8 mouse cellular contexts compared by ENCODE assay signal in genomic region chr4:43443511-43443910, GRCm38 (mm10). TPM values are rescaled to one million over a fixed set of nuclear protein-coding genes. Genes with fewer than 3 reads are reported as not detected.
DNase-seq lines count a peak whose midpoint lies in the region; ATAC-seq and TF ChIP-seq lines count a peak whose summit lies in the region.

No protein-coding gene starts in this region.

- no peaks in the 10 kb centered on the region for H3K9me3 ChIP-seq in forebrain, embryonic 12.5 days
- H3K9me3 ChIP-seq in kidney, postnatal 0 days (replicated peaks; ENCODE audit: low read length) = no peaks in the 10 kb centered on the region

- H3K36me3 ChIP-seq in forebrain, embryonic 12.5 days (replicated peaks) = peaks cover 40% of the 10 kb centered on the region
- H3K36me3 ChIP-seq in kidney, postnatal 0 days (ENCODE audit: insufficient read depth, low read length) = peaks cover 30% of the 10 kb centered on the region

- no peak for TF ChIP-seq POLR2A in lung, adult 2 months (IDR thresholded peaks at IDR 0.05; ENCODE audit: borderline replicate concordance, extremely low read depth, low read depth, low read length)

- ATAC-seq in forebrain, embryonic 12.5 days (ENCODE audit: low FRiP score) = peak; percentile 11
- no peak for ATAC-seq in kidney, postnatal 0 days (replicated peaks; ENCODE audit: low FRiP score, low read depth)
- ATAC-seq in inflammation-experienced regulatory T-cells, adult 6 months = no peak

- H3K27ac ChIP-seq in forebrain, embryonic 12.5 days = peak overlapping the region; percentile 90
- peak overlapping the region; percentile 96 for H3K27ac ChIP-seq in kidney, postnatal 0 days

- H3K4me2 ChIP-seq in forebrain, embryonic 12.5 days = peak overlapping the region; percentile 93
- H3K4me2 ChIP-seq in kidney, postnatal 0 days (ENCODE audit: low read length) = peak overlapping the region; percentile 97

- 1% methylated on average over 27 of the region's 28 CpGs for WGBS in lung, adult 2 months
- WGBS in forebrain, embryonic 12.5 days = under 1% methylated on average over 28 of the region's 28 CpGs
- WGBS in kidney, postnatal 0 days = under 1% methylated on average over 28 of the region's 28 CpGs

- no peak for DNase-seq in lung, adult 2 months
- no peak for DNase-seq in lung, postnatal 14 days
- peak; percentile 27 for DNase-seq in T-cell, adult 2 months (ENCODE audit: low spot score)
- peak; percentile 54 for DNase-seq in kidney, postnatal 0 days (ENCODE audit: low spot score)
- DNase-seq in naive thymus-derived CD4-positive, alpha-beta T cell, adult 2 months (ENCODE audit: low read depth) = peak; percentile 53
- DNase-seq in gastrocnemius, postnatal 14 days = no peak

- peaks cover 3% of the 10 kb centered on the region; the same call in 1 of the 2 replicates for H3K27me3 ChIP-seq in forebrain, embryonic 12.5 days
- H3K27me3 ChIP-seq in kidney, postnatal 0 days (ENCODE audit: insufficient read depth, low read length) = no peaks in the 10 kb centered on the region

- H3K4me3 ChIP-seq in lung, adult 2 months (replicated peaks; ENCODE audit: extremely low read depth, low read depth, low read length) = peak overlapping the region; percentile 83
- peak overlapping the region; percentile 99 for H3K4me3 ChIP-seq in forebrain, embryonic 12.5 days (replicated peaks)
- peak overlapping the region; percentile 79 for H3K4me3 ChIP-seq in kidney, postnatal 0 days (replicated peaks; ENCODE audit: low read depth, low read length)

- H3K4me1 ChIP-seq in lung, adult 2 months (ENCODE audit: control insufficient read depth, insufficient read depth, low read length) = no peaks in the 10 kb centered on the region; the same call in 1 of the 2 replicates
- H3K4me1 ChIP-seq in forebrain, embryonic 12.5 days = peaks cover 15% of the 10 kb centered on the region
- H3K4me1 ChIP-seq in kidney, postnatal 0 days (replicated peaks; ENCODE audit: insufficient read depth, low read length) = peaks cover 8% of the 10 kb centered on the region; the same call in 1 of the 2 replicates

- H3K9ac ChIP-seq in forebrain, embryonic 12.5 days = peak overlapping the region; percentile 100
- peak overlapping the region; percentile 97 for H3K9ac ChIP-seq in kidney, postnatal 0 days (ENCODE audit: low read depth, low read length)

- no peak for TF ChIP-seq CTCF in lung, adult 2 months (IDR thresholded peaks at IDR 0.05; ENCODE audit: insufficient read depth, low read length)
- TF ChIP-seq CTCF in kidney, postnatal 0 days (IDR thresholded peaks at IDR 0.05; ENCODE audit: low read depth) = no peak

- intact Hi-C loops in gastrocnemius, postnatal 14 days (cut with DNase I; ENCODE audit: low total_unique reads) = no loop called here

RNA-seq across cellular contexts. Expression of gene Tesk1, which starts 1.8 kb away (rescaled TPM):
- 83.6 and 83.9 TPM in 2 replicates for polyA plus RNA-seq in lung, adult 2 months (2012; rRNA removed)
- polyA plus RNA-seq in forebrain, embryonic 12.5 days (2016; fragmentation: Nextera tagmentation; extraction: Ambion mirVana) = 10.5 and 12.6 TPM in 2 replicates
- 7.8 and 9.1 TPM in 2 replicates for polyA plus RNA-seq in kidney, postnatal 0 days (2015; fragmentation: Nextera tagmentation; extraction: Ambion mirVana)
- 10 to 100 TPM; 25.2 to 28.0 TPM for total RNA-seq in gastrocnemius, postnatal 14 days (2021)
- 1 to 10 TPM in 1 of 3 experiments, under 1 TPM in 2; 0.29 to 1.1 (median 0.66) TPM for polyA plus RNA-seq in inflammation-experienced regulatory T-cells, adult 6 months (2017; shearing (Covaris generic))

RNA-seq across cellular contexts. Expression of gene Cd72, which starts 10.9 kb away (rescaled TPM):
- 3.4 and 6.2 TPM in 2 replicates for polyA plus RNA-seq in lung, adult 2 months (2012; rRNA removed)
- polyA plus RNA-seq in forebrain, embryonic 12.5 days (2016; fragmentation: Nextera tagmentation; extraction: Ambion mirVana) = 2.9 and 3.8 TPM in 2 replicates
- polyA plus RNA-seq in kidney, postnatal 0 days (2015; fragmentation: Nextera tagmentation; extraction: Ambion mirVana) = 2.9 and 5.0 TPM in 2 replicates
- total RNA-seq in gastrocnemius, postnatal 14 days (2021) = not detected
- polyA plus RNA-seq in inflammation-experienced regulatory T-cells, adult 6 months (2017; shearing (Covaris generic)) = 100 to 1,000 TPM in 1 of 3 experiments, 10 to 100 TPM in 2; 18.7 to 104 (median 96.4) TPM

RNA-seq across cellular contexts. Expression of gene Fam166b, which starts 14.6 kb away (rescaled TPM):
- 14.4 and 15.8 TPM in 2 replicates for polyA plus RNA-seq in lung, adult 2 months (2012; rRNA removed)
- 0.23 TPM in 1 of 2 replicates, not detected in the other for polyA plus RNA-seq in forebrain, embryonic 12.5 days (2016; fragmentation: Nextera tagmentation; extraction: Ambion mirVana)
- 0.33 and 0.59 TPM in 2 replicates for polyA plus RNA-seq in kidney, postnatal 0 days (2015; fragmentation: Nextera tagmentation; extraction: Ambion mirVana)
- total RNA-seq in gastrocnemius, postnatal 14 days (2021) = not detected
- not detected for polyA plus RNA-seq in inflammation-experienced regulatory T-cells, adult 6 months (2017; shearing (Covaris generic))

RNA-seq across cellular contexts. Expression of gene Sit1, which starts 40.0 kb away (rescaled TPM):
- polyA plus RNA-seq in lung, adult 2 months (2012; rRNA removed) = 0.85 and 1.2 TPM in 2 replicates
- polyA plus RNA-seq in forebrain, embryonic 12.5 days (2016; fragmentation: Nextera tagmentation; extraction: Ambion mirVana) = not detected in 2 replicates
- not detected in 2 replicates for polyA plus RNA-seq in kidney, postnatal 0 days (2015; fragmentation: Nextera tagmentation; extraction: Ambion mirVana)
- not detected for total RNA-seq in gastrocnemius, postnatal 14 days (2021)
- polyA plus RNA-seq in inflammation-experienced regulatory T-cells, adult 6 months (2017; shearing (Covaris generic)) = 100 to 1,000 TPM; 142 to 164 (median 156) TPM

RNA-seq across cellular contexts. Expression of gene Ccdc107, which starts 49.2 kb away (rescaled TPM):
- 191 and 235 TPM in 2 replicates for polyA plus RNA-seq in lung, adult 2 months (2012; rRNA removed)
- 44.7 and 45.8 TPM in 2 replicates for polyA plus RNA-seq in forebrain, embryonic 12.5 days (2016; fragmentation: Nextera tagmentation; extraction: Ambion mirVana)
- polyA plus RNA-seq in kidney, postnatal 0 days (2015; fragmentation: Nextera tagmentation; extraction: Ambion mirVana) = 104 and 107 TPM in 2 replicates
- total RNA-seq in gastrocnemius, postnatal 14 days (2021) = 10 to 100 TPM; 25.7 to 25.9 TPM
- polyA plus RNA-seq in inflammation-experienced regulatory T-cells, adult 6 months (2017; shearing (Covaris generic)) = 10 to 100 TPM; 36.5 to 72.9 (median 72.1) TPM

Comparison
In these comparisons a context has a peak if more than half of its experiments do, and no peak if none do; other contexts are left out.
1. DNase-seq: peak in T-cell, adult 2 months (single experiment), kidney, postnatal 0 days (single experiment) and naive thymus-derived CD4-positive, alpha-beta T cell, adult 2 months (single experiment); none in lung, adult 2 months (single experiment), lung, postnatal 14 days (single experiment) and gastrocnemius, postnatal 14 days (single experiment).
2. Peak in every context shown above with its lines, with median percentiles within 50 percentile points of each other: H3K4me3 ChIP-seq.